In the genomic region with DNA sequence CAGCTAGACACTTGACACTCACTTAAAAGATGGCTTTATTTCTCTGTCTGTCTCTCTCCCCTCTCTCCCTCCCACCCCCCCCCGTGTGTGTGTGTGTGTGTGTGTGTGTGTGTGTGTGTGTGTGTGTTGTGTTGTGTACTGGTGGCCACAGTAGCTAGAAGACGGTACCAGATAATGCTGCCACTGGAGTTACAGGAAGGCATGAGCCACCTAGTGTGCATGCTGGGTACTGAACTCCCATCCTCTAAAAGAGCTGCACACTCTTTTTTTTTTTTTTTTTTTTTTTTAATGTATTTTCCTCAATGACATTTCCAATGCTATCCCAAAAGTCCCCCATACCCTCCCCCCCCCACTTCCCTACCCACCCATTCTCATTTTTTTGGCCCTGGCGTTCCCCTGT, we compare ENCODE assay signal across 15 mouse cellular contexts. TPM values are rescaled to one million over a fixed set of nuclear protein-coding genes. Genes with fewer than 3 reads are reported as not detected.
A peak's percentile ranks its signal among the peaks of the same experiment; 100 is the strongest.
DNase-seq lines count a peak whose midpoint lies in the region; ATAC-seq and TF ChIP-seq lines count a peak whose summit lies in the region.
"Not testable (repeated sequence)": the region's sequence is repeated elsewhere in the genome, so short reads cannot be mapped to it uniquely, and the experiment has no call there.
"Had no signal": no experiment of that assay in that cellular context is flagged by ENCODE, and none has a peak within 500 bp of the region (broad histone marks: within the 10 kb centered on the region; RNA-seq: fewer than 3 reads in every experiment).

No protein-coding gene starts in this region.

- not testable (repeated sequence) for H3K4me1 ChIP-seq in forebrain, embryonic 14.5 days (ENCODE audit: control insufficient read depth, insufficient read depth, low read length); kidney, adult 2 months (ENCODE audit: control insufficient read depth, insufficient read depth, low read length); lung, adult 2 months (ENCODE audit: control insufficient read depth, insufficient read depth, low read length)

- H3K9me3 ChIP-seq in forebrain, embryonic 14.5 days (replicated peaks; ENCODE audit: control insufficient read depth, low read length) = not testable (repeated sequence)

- H3K4me2 ChIP-seq in forebrain, embryonic 14.5 days (ENCODE audit: low read length) = not testable (repeated sequence)

- not testable (repeated sequence) for H3K27ac ChIP-seq in forebrain, embryonic 14.5 days (ENCODE audit: low read depth, low read length); kidney, adult 2 months (ENCODE audit: insufficient read depth, low read depth, low read length)

- TF ChIP-seq CTCF in kidney, adult 2 months (conservative IDR thresholded peaks at IDR 0.05; ENCODE audit: insufficient read depth, insufficient read length, low read depth, low read length) = peak; percentile 51; the same call in 1 of the 2 replicates
- peak; percentile 47 for TF ChIP-seq CTCF in lung, adult 2 months (IDR thresholded peaks at IDR 0.05; ENCODE audit: insufficient read depth, low read length)

- H3K36me3 ChIP-seq in forebrain, embryonic 14.5 days (ENCODE audit: control insufficient read depth, insufficient read depth, low read length); kidney, adult 2 months (ENCODE audit: control insufficient read depth, insufficient read depth, low read length): not testable (repeated sequence)

- peak; percentile 7 to 24 for DNase-seq in B cell, adult 2 months
- DNase-seq in R1 (ENCODE audit: low read depth, low spot score) = peak; percentile 45
- peak; percentile 20 to 22 for DNase-seq in cerebellum, postnatal 10 days
- peak; percentile 16 for DNase-seq in forebrain, embryonic 14.5 days (ENCODE audit: low spot score)
- not testable (repeated sequence) for DNase-seq in kidney, adult 2 months; lung, adult 2 months
- DNase-seq in naive thymus-derived CD4-positive, alpha-beta T cell, adult 2 months (ENCODE audit: low read depth) = peak; percentile 20
- peak; percentile 5 to 8 for DNase-seq in thymus, postnatal 36 days

- ATAC-seq in forebrain, embryonic 14.5 days = not testable (repeated sequence)

- not testable (repeated sequence) for TF ChIP-seq POLR2A in kidney, adult 2 months (IDR thresholded peaks at IDR 0.05; ENCODE audit: low read depth, low read length); lung, adult 2 months (IDR thresholded peaks at IDR 0.05; ENCODE audit: borderline replicate concordance, extremely low read depth, low read depth, low read length)

- no CpG with 5 or more reads among the region's 3 CpGs for WGBS in forebrain, embryonic 14.5 days
- 5% methylated on average over 2 of the region's 3 CpGs for WGBS in kidney, adult 2 months
- 50% methylated on average over 2 of the region's 3 CpGs for WGBS in lung, adult 2 months

- H3K27me3 ChIP-seq in forebrain, embryonic 14.5 days (replicated peaks; ENCODE audit: control insufficient read depth, insufficient read depth, low read length); kidney, adult 2 months (replicated peaks; ENCODE audit: control insufficient read depth, insufficient read depth, low read length): not testable (repeated sequence)

- H3K9ac ChIP-seq in forebrain, embryonic 14.5 days (ENCODE audit: low read length) = not testable (repeated sequence)

- not testable (repeated sequence) for H3K4me3 ChIP-seq in forebrain, embryonic 14.5 days (ENCODE audit: low read depth, low read length); kidney, adult 2 months (ENCODE audit: insufficient read depth, low read depth, low read length); lung, adult 2 months (replicated peaks; ENCODE audit: extremely low read depth, low read depth, low read length)

RNA-seq across cellular contexts. Expression of a gene that starts 13.7 kb away (rescaled TPM):
- polyA plus RNA-seq in forebrain, embryonic 14.5 days (2014; fragmentation: Nextera tagmentation; extraction: Ambion mirVana) = not detected in 2 replicates
- polyA plus RNA-seq in kidney, adult 2 months (2012; rRNA removed) = not detected in 2 replicates
- not detected in 2 replicates for polyA plus RNA-seq in lung, adult 2 months (2012; rRNA removed)
- polyA plus RNA-seq: embryonic facial prominence, embryonic 12.5 days; forebrain, embryonic 11.5 days; heart, embryonic 15.5 days; hindbrain, embryonic 14.5 days; limb, embryonic 15.5 days; lung, embryonic 16.5 days; midbrain, embryonic 12.5 days had no signal

RNA-seq across cellular contexts. Expression of a gene that starts 35.1 kb away (rescaled TPM):
- polyA plus RNA-seq in forebrain, embryonic 14.5 days (2014; fragmentation: Nextera tagmentation; extraction: Ambion mirVana) = not detected in 2 replicates
- not detected in 2 replicates for polyA plus RNA-seq in kidney, adult 2 months (2012; rRNA removed)
- polyA plus RNA-seq in lung, adult 2 months (2012; rRNA removed) = not detected in 2 replicates
- polyA plus RNA-seq: forebrain, embryonic 11.5 days; heart, embryonic 15.5 days; hindbrain, embryonic 14.5 days; limb, embryonic 15.5 days; lung, embryonic 16.5 days; midbrain, embryonic 12.5 days had no signal

RNA-seq across cellular contexts. Expression of a gene that starts 36.5 kb away (rescaled TPM):
- not detected in 2 replicates for polyA plus RNA-seq in forebrain, embryonic 14.5 days (2014; fragmentation: Nextera tagmentation; extraction: Ambion mirVana)
- not detected in 2 replicates for polyA plus RNA-seq in kidney, adult 2 months (2012; rRNA removed)
- not detected in 2 replicates for polyA plus RNA-seq in lung, adult 2 months (2012; rRNA removed)
- polyA plus RNA-seq: forebrain, embryonic 11.5 days; heart, embryonic 15.5 days; hindbrain, embryonic 14.5 days; limb, embryonic 15.5 days; lung, embryonic 16.5 days; midbrain, embryonic 12.5 days had no signal

RNA-seq across cellular contexts. Expression of a gene that starts 52.4 kb away (rescaled TPM):
- polyA plus RNA-seq in forebrain, embryonic 14.5 days (2014; fragmentation: Nextera tagmentation; extraction: Ambion mirVana) = not detected in 2 replicates
- not detected in 2 replicates for polyA plus RNA-seq in kidney, adult 2 months (2012; rRNA removed)
- polyA plus RNA-seq in lung, adult 2 months (2012; rRNA removed) = 0.03 and 0.05 TPM in 2 replicates
- polyA plus RNA-seq: embryonic facial prominence, embryonic 12.5 days; forebrain, embryonic 11.5 days; heart, embryonic 15.5 days; hindbrain, embryonic 14.5 days; limb, embryonic 15.5 days; lung, embryonic 16.5 days; midbrain, embryonic 12.5 days had no signal
